Mouse (Mus musculus) cerebellum, adult 2 months (tissue): Measurements from ENCODE around the gene Rnf213. TPM values are rescaled to one million over a fixed set of nuclear protein-coding genes. Genes with fewer than 3 reads are reported as not detected.

Experiments used
- DNase-seq, 2 experiments: peaks; one replicate each; pipeline ENCODE4 v3.0.0; 2021
- H3K27ac ChIP-seq: fragments of 200-500 bp; 2 replicates; pipeline ENCODE4 v1.5.1; 2012; ENCODE audit warnings: low read length, control low read depth, inconsistent platforms; ENCODE audit not compliant: insufficient read depth
- H3K27me3 ChIP-seq: fragments of 200-500 bp; 2 replicates; pipeline ENCODE4 v1.6.1; 2012; ENCODE audit warnings: inconsistent platforms, mild to moderate bottlenecking, low read length, moderate library complexity; ENCODE audit not compliant: control insufficient read depth, insufficient read depth
- H3K4me1 ChIP-seq: fragments of 200-500 bp; 2 replicates; pipeline ENCODE4 v1.6.1; 2011; ENCODE audit warnings: low read length; ENCODE audit not compliant: control insufficient read depth, insufficient read depth
- H3K4me3 ChIP-seq: fragments of 200-500 bp; replicated peaks from 2 replicates; pipeline ENCODE3; 2011; ENCODE audit warnings: mild to moderate bottlenecking, low read depth, low read length, control low read depth; ENCODE audit not compliant: insufficient read depth
- CTCF ChIP-seq: fragments of 200-500 bp; IDR thresholded peaks from 2 replicates; pipeline ENCODE4 v1.5.1; 2011; ENCODE audit warnings: low read depth, mild to moderate bottlenecking, control low read depth, low read length, moderate library complexity, borderline replicate concordance; ENCODE audit not compliant: insufficient read depth
- POLR2A ChIP-seq: fragments of 200-500 bp; IDR thresholded peaks from 2 replicates; pipeline ENCODE4 v1.6.1; 2011; ENCODE audit warnings: low read length, control low read depth, borderline replicate concordance; ENCODE audit not compliant: insufficient read depth
- WGBS: fragments of 180-500 bp; shearing (Covaris S2); methylation state at CpG from one replicate; pipeline ENCODE4 v1.1.7; 2018; 5-methylcytosine and 5-hydroxymethylcytosine counted together
- polyA plus RNA-seq: library from polyadenylated mRNA; depleted of rRNA; stranded (reverse); fragments of >200 nt; gene quantifications from 2 replicates; pipeline ENCODE4 v1.2.3, GENCODE M21; 2012; rRNA removed

Rnf213 gene
- polyA plus RNA-seq, 1 experiment, result 7.5 TPM

GRCm38 (mm10) chr11:119533745-119534144 lies 140.8 kb downstream of the Rnf213 start:
- Histone ChIP-seq H3K4me3 (no peak overlapping the region), H3K27me3 (no peaks in the 10 kb centered on the region), H3K4me1 (peaks cover 36% of the 10 kb centered on the region), H3K27ac (no peak overlapping the region)
- WGBS, result 70% methylated on average over 7 of the region's 7 CpGs
- TF ChIP-seq POLR2A, result no peak
- no peak for TF ChIP-seq CTCF
- DNase-seq, result no peak

Other genes with a start within 250 kb of the Rnf213 start
- gene Tbc1d16, start 164.6 kb upstream of the Rnf213 start, polyA plus RNA-seq, result 32.5 and 37.8 TPM in 2 replicates
- 1.9 and 2.4 TPM in 2 replicates for gene Ccdc40, start 164.5 kb upstream of the Rnf213 start, polyA plus RNA-seq
- 233 and 246 TPM in 2 replicates for gene Gaa, start 125.2 kb upstream of the Rnf213 start, polyA plus RNA-seq
- gene Eif4a3, start 93.0 kb upstream of the Rnf213 start, polyA plus RNA-seq, result 120 and 133 TPM in 2 replicates
- gene Card14, start 85.3 kb upstream of the Rnf213 start, polyA plus RNA-seq, result 0.18 and 0.43 TPM in 2 replicates
- 8.8 and 9.4 TPM in 2 replicates for gene Sgsh, start 37.6 kb upstream of the Rnf213 start, polyA plus RNA-seq
- gene Slc26a11, start 37.5 kb upstream of the Rnf213 start, polyA plus RNA-seq, result 12.9 and 15.6 TPM in 2 replicates
- 15.4 and 16.4 TPM in 2 replicates for gene Endov, start 98.2 kb downstream of the Rnf213 start, polyA plus RNA-seq
- 200 and 249 TPM in 2 replicates for gene Nptx1, start 154.7 kb downstream of the Rnf213 start, polyA plus RNA-seq
- gene Rptor, start 209.8 kb downstream of the Rnf213 start, polyA plus RNA-seq, result 43.6 and 45.0 TPM in 2 replicates